Comparison of ENCODE assay signal across 2 mouse cellular contexts in the genomic region with DNA sequence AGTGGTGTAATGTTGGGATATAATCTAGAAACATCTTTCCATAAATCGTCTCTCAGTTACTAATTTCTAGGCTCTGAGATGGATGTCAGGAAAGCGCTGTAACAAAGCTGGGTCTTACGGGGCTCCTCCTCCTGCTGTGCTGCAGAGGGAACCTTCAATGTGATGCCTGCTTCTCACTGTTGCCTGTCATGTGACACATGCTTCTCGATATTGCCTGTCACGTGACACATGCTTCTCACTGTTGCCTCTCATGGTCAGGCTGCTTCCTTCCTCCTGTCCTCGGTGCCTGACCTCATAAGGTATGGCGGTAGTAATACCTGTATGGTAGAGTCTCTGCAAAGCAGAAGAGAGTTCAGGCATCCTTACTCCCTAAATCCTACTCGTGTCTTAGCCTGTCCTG.
A peak's percentile ranks its signal among the peaks of the same experiment; 100 is the strongest.
TF ChIP-seq lines count a peak whose summit lies in the region.

No protein-coding gene starts in this region.

TF ChIP-seq in CH12.LX, 34 proteins besides CTCF, POLR2A, EP300 and RAD21 (continued from another document):
- no peak for TF ChIP-seq ETS1 (conservative IDR thresholded peaks at IDR 0.05; ENCODE audit: low read depth, low read length)
- TF ChIP-seq POLR2AphosphoS2 (IDR thresholded peaks at IDR 0.05; ENCODE audit: low read depth, low read length): no peak
- no peak for TF ChIP-seq TBP (conservative IDR thresholded peaks at IDR 0.05; ENCODE audit: low read depth, low read length)
- no peak for TF ChIP-seq MEF2A (IDR thresholded peaks at IDR 0.05; ENCODE audit: borderline replicate concordance, low read depth, low read length)
- no peak for TF ChIP-seq NELFE (IDR thresholded peaks at IDR 0.05; ENCODE audit: low read depth, low read length)
- no peak for TF ChIP-seq JUND (conservative IDR thresholded peaks at IDR 0.05; ENCODE audit: low read depth, low read length)
- no peak for TF ChIP-seq SIN3A (IDR thresholded peaks at IDR 0.05; ENCODE audit: low read length)
- TF ChIP-seq MXI1 (IDR thresholded peaks at IDR 0.05; ENCODE audit: low read depth, low read length): no peak
- no peak for TF ChIP-seq MAFK (IDR thresholded peaks at IDR 0.05; ENCODE audit: insufficient replicate concordance, low read length)
- peak; percentile 78 for TF ChIP-seq USF1 (IDR thresholded peaks at IDR 0.05; ENCODE audit: low read depth, low read length)
- TF ChIP-seq TCF12 (IDR thresholded peaks at IDR 0.05; ENCODE audit: low read depth, low read length): no peak
- peak; percentile 87 for TF ChIP-seq MAX (IDR thresholded peaks at IDR 0.05; ENCODE audit: low read length)
- TF ChIP-seq PAX5 (IDR thresholded peaks at IDR 0.05; ENCODE audit: low read length): no peak
- TF ChIP-seq USF2 (conservative IDR thresholded peaks at IDR 0.05; ENCODE audit: low read depth, low read length): peak; percentile 89
- TF ChIP-seq BHLHE40 (IDR thresholded peaks at IDR 0.05; ENCODE audit: low read depth, low read length): peak; percentile 85
- no peak for TF ChIP-seq UBTF (IDR thresholded peaks at IDR 0.05; ENCODE audit: low read depth, low read length)
- TF ChIP-seq JUN (IDR thresholded peaks at IDR 0.05; ENCODE audit: insufficient read depth, low read depth, low read length): no peak
- TF ChIP-seq NRF1 (IDR thresholded peaks at IDR 0.05; ENCODE audit: low read depth, low read length): no peak
- no peak for TF ChIP-seq KAT2A (IDR thresholded peaks at IDR 0.05; ENCODE audit: insufficient replicate concordance, low read length)
- no peak for TF ChIP-seq E2F4 (IDR thresholded peaks at IDR 0.05; ENCODE audit: insufficient replicate concordance, low read depth, low read length)
- TF ChIP-seq MAZ (IDR thresholded peaks at IDR 0.05; ENCODE audit: low read depth, low read length): no peak
- no peak for TF ChIP-seq IRF4 (IDR thresholded peaks at IDR 0.05; ENCODE audit: low read depth, low read length)

TF ChIP-seq in MEL, 35 proteins besides CTCF, POLR2A, EP300 and RAD21:
- no peak for TF ChIP-seq CHD2 (IDR thresholded peaks at IDR 0.05; ENCODE audit: low read length)
- peak; percentile 54; the same call in 1 of the 2 replicates for TF ChIP-seq USF1 (IDR thresholded peaks at IDR 0.05; ENCODE audit: low read depth, low read length)
